Mouse (Mus musculus): ENCODE data around the gene Duox2. TPM values are rescaled to one million over a fixed set of nuclear protein-coding genes. Genes with fewer than 3 reads are reported as not detected.
A peak's percentile ranks its signal among the peaks of the same experiment; 100 is the strongest.

Gene Duox2
- total and polyA plus RNA-seq, 3 experiments, result 0.16 TPM; not detected in 2

- no peaks in the 10 kb centered on the region for H3K4me1 ChIP-seq (ENCODE audit: insufficient read depth, low read depth, low read length)
- no peak within 1 kb of the TSS for H3K4me3 ChIP-seq (ENCODE audit: low read depth, low read length)
- peaks cover 17% of the 10 kb centered on the region for H3K27me3 ChIP-seq (ENCODE audit: insufficient read depth, low read length)
- TF ChIP-seq TAL1 (conservative IDR thresholded peaks at IDR 0.05; ENCODE audit: low read depth, low read length), result no peak
- TF ChIP-seq GATA2 (IDR thresholded peaks at IDR 0.05; ENCODE audit: borderline replicate concordance, low read depth, low read length), result no peak
- no peak for TF ChIP-seq GATA1 (IDR thresholded peaks at IDR 0.05; ENCODE audit: borderline replicate concordance, low read length)
- TF ChIP-seq CTCF (IDR thresholded peaks at IDR 0.05; ENCODE audit: low read depth, low read length), result no peak
- no peak for TF ChIP-seq POLR2AphosphoS5 (IDR thresholded peaks at IDR 0.05; ENCODE audit: insufficient replicate concordance, low read depth, low read length)
- H3K36me3 ChIP-seq (replicated peaks), result no peaks in the 10 kb centered on the region
- ATAC-seq (ENCODE audit: extremely low read depth, insufficient number of reproducible peaks, low FRiP score, poor library complexity, severe bottlenecking) (no peak), DNase-seq (ENCODE audit: low spot score) (no peak)
- H3K9me3 ChIP-seq (replicated peaks), result no peaks in the 10 kb centered on the region
Measured at GRCm38 (mm10) chr2:122315372-122315771, 17.1 kb upstream of the Duox2 start, which contains the start of gene Duox1. Gene Duox1, plus strand, starts transcription at chr2:122315672.

- TF ChIP-seq GATA1 (IDR thresholded peaks at IDR 0.05; ENCODE audit: borderline replicate concordance, low read length) (no peak), TAL1 (conservative IDR thresholded peaks at IDR 0.05; ENCODE audit: low read depth, low read length) (no peak), POLR2AphosphoS5 (IDR thresholded peaks at IDR 0.05; ENCODE audit: insufficient replicate concordance, low read depth, low read length) (no peak), GATA2 (IDR thresholded peaks at IDR 0.05; ENCODE audit: borderline replicate concordance, low read depth, low read length) (no peak), CTCF (IDR thresholded peaks at IDR 0.05; ENCODE audit: low read depth, low read length) (no peak)
- no peak within 1 kb of the TSS for H3K4me3 ChIP-seq (ENCODE audit: low read depth, low read length)
- no peaks in the 10 kb centered on the region for H3K4me1 ChIP-seq (ENCODE audit: insufficient read depth, low read depth, low read length)
- ATAC-seq (ENCODE audit: extremely low read depth, insufficient number of reproducible peaks, low FRiP score, poor library complexity, severe bottlenecking), result no peak
- peaks cover 13% of the 10 kb centered on the region; the same call in 1 of the 2 replicates for H3K27me3 ChIP-seq (ENCODE audit: insufficient read depth, low read length)
- no peaks in the 10 kb centered on the region for H3K9me3 ChIP-seq (replicated peaks)
- no peak for DNase-seq (ENCODE audit: low spot score)
- H3K36me3 ChIP-seq (replicated peaks), result no peaks in the 10 kb centered on the region
Measured at GRCm38 (mm10) chr2:122313536-122313935, 15.3 kb upstream of the Duox2 start, which contains the start of gene Duoxa1. Gene Duoxa1, minus strand, starts transcription at chr2:122313730.

- peak; percentile 81 for TF ChIP-seq CTCF (IDR thresholded peaks at IDR 0.05; ENCODE audit: low read depth, low read length)
- no peak for TF ChIP-seq GATA2 (IDR thresholded peaks at IDR 0.05; ENCODE audit: borderline replicate concordance, low read depth, low read length)
- no peak for TF ChIP-seq GATA1 (IDR thresholded peaks at IDR 0.05; ENCODE audit: borderline replicate concordance, low read length)
- no peak for TF ChIP-seq POLR2AphosphoS5 (IDR thresholded peaks at IDR 0.05; ENCODE audit: insufficient replicate concordance, low read depth, low read length)
- no peak for TF ChIP-seq TAL1 (conservative IDR thresholded peaks at IDR 0.05; ENCODE audit: low read depth, low read length)
- peaks cover 13% of the 10 kb centered on the region; the same call in 1 of the 2 replicates for H3K27me3 ChIP-seq (ENCODE audit: insufficient read depth, low read length)
- ATAC-seq (ENCODE audit: extremely low read depth, insufficient number of reproducible peaks, low FRiP score, poor library complexity, severe bottlenecking), result peak; percentile 45; the same call in 1 of the 2 replicates
- H3K4me3 ChIP-seq (ENCODE audit: low read depth, low read length), result no peak overlapping the region
- no peaks in the 10 kb centered on the region for H3K4me1 ChIP-seq (ENCODE audit: insufficient read depth, low read depth, low read length)
- no peaks in the 10 kb centered on the region for H3K9me3 ChIP-seq (replicated peaks)
- peak; percentile 42 for DNase-seq (ENCODE audit: low spot score)
- no peaks in the 10 kb centered on the region for H3K36me3 ChIP-seq (replicated peaks)
Measured at GRCm38 (mm10) chr2:122312722-122313417, 14.6 kb upstream of the Duox2 start.

- Histone ChIP-seq H3K4me3 (ENCODE audit: low read depth, low read length) (no peak overlapping the region), H3K36me3 (replicated peaks) (no peaks in the 10 kb centered on the region), H3K4me1 (ENCODE audit: insufficient read depth, low read depth, low read length) (no peaks in the 10 kb centered on the region), H3K9me3 (replicated peaks) (no peaks in the 10 kb centered on the region), H3K27me3 (ENCODE audit: insufficient read depth, low read length) (peaks cover 14% of the 10 kb centered on the region; the same call in 1 of the 2 replicates)
- no peak for ATAC-seq (ENCODE audit: extremely low read depth, insufficient number of reproducible peaks, low FRiP score, poor library complexity, severe bottlenecking)
- DNase-seq (ENCODE audit: low spot score), result no peak
- TF ChIP-seq POLR2AphosphoS5 (IDR thresholded peaks at IDR 0.05; ENCODE audit: insufficient replicate concordance, low read depth, low read length) (no peak), GATA1 (IDR thresholded peaks at IDR 0.05; ENCODE audit: borderline replicate concordance, low read length) (no peak), TAL1 (conservative IDR thresholded peaks at IDR 0.05; ENCODE audit: low read depth, low read length) (no peak), CTCF (IDR thresholded peaks at IDR 0.05; ENCODE audit: low read depth, low read length) (no peak), GATA2 (IDR thresholded peaks at IDR 0.05; ENCODE audit: borderline replicate concordance, low read depth, low read length) (no peak)
Measured at GRCm38 (mm10) chr2:122311561-122311960, 13.3 kb upstream of the Duox2 start.

- DNase-seq (ENCODE audit: low spot score), result no peak
- Histone ChIP-seq H3K4me1 (ENCODE audit: insufficient read depth, low read depth, low read length) (no peaks in the 10 kb centered on the region), H3K9me3 (replicated peaks) (no peaks in the 10 kb centered on the region), H3K27me3 (ENCODE audit: insufficient read depth, low read length) (peaks cover 22% of the 10 kb centered on the region), H3K36me3 (replicated peaks) (no peaks in the 10 kb centered on the region), H3K4me3 (ENCODE audit: low read depth, low read length) (no peak overlapping the region)
- ATAC-seq (ENCODE audit: extremely low read depth, insufficient number of reproducible peaks, low FRiP score, poor library complexity, severe bottlenecking), result no peak
- TF ChIP-seq POLR2AphosphoS5 (IDR thresholded peaks at IDR 0.05; ENCODE audit: insufficient replicate concordance, low read depth, low read length) (no peak), CTCF (IDR thresholded peaks at IDR 0.05; ENCODE audit: low read depth, low read length) (no peak), GATA2 (IDR thresholded peaks at IDR 0.05; ENCODE audit: borderline replicate concordance, low read depth, low read length) (no peak), GATA1 (IDR thresholded peaks at IDR 0.05; ENCODE audit: borderline replicate concordance, low read length) (no peak), TAL1 (conservative IDR thresholded peaks at IDR 0.05; ENCODE audit: low read depth, low read length) (no peak)
Measured at GRCm38 (mm10) chr2:122309647-122310046, 11.4 kb upstream of the Duox2 start.

GRCm38 (mm10) chr2:122306184-122306583, 7.9 kb upstream of the Duox2 start:
- Histone ChIP-seq H3K4me1 (ENCODE audit: insufficient read depth, low read depth, low read length) (peaks cover 7% of the 10 kb centered on the region), H3K36me3 (replicated peaks) (no peaks in the 10 kb centered on the region), H3K27me3 (ENCODE audit: insufficient read depth, low read length) (peaks cover 30% of the 10 kb centered on the region), H3K4me3 (ENCODE audit: low read depth, low read length) (no peak overlapping the region), H3K9me3 (replicated peaks) (no peaks in the 10 kb centered on the region)
- TF ChIP-seq GATA1 (IDR thresholded peaks at IDR 0.05; ENCODE audit: borderline replicate concordance, low read length) (no peak), CTCF (IDR thresholded peaks at IDR 0.05; ENCODE audit: low read depth, low read length) (no peak), GATA2 (IDR thresholded peaks at IDR 0.05; ENCODE audit: borderline replicate concordance, low read depth, low read length) (no peak), TAL1 (conservative IDR thresholded peaks at IDR 0.05; ENCODE audit: low read depth, low read length) (no peak), POLR2AphosphoS5 (IDR thresholded peaks at IDR 0.05; ENCODE audit: insufficient replicate concordance, low read depth, low read length) (no peak)
- ATAC-seq (ENCODE audit: extremely low read depth, insufficient number of reproducible peaks, low FRiP score, poor library complexity, severe bottlenecking) (no peak), DNase-seq (ENCODE audit: low spot score) (no peak)
